Mouse (Mus musculus) liver, embryonic 13.5 days (tissue): ENCODE measurements around the gene Olfr1362. TPM values are rescaled to one million over a fixed set of nuclear protein-coding genes. Genes with fewer than 3 reads are reported as not detected.

Experiments used
- ATAC-seq: fragments of 200-750 bp; cut with Nextera tagmentation; 2 replicates; pipeline ENCODE4 v1.8.0; 2017; ENCODE audit warnings: low read depth, mild to moderate bottlenecking, moderate number of reproducible peaks, moderate library complexity
- DNase-seq: peaks from one replicate; pipeline ENCODE4 v3.0.0; 2022
- H3K27ac ChIP-seq: fragments of 300-500 bp; sonication (generic); 2 replicates; pipeline ENCODE4 v1.5.1; 2015; ENCODE audit warnings: moderate library complexity, mild to moderate bottlenecking, inconsistent platforms
- H3K27me3 ChIP-seq: fragments of 300-500 bp; sonication (generic); 2 replicates; pipeline ENCODE4 v1.6.1; 2015; ENCODE audit warnings: mild to moderate bottlenecking, inconsistent platforms
- H3K36me3 ChIP-seq: fragments of 300-500 bp; sonication (generic); 2 replicates; pipeline ENCODE4 v1.6.1; 2015; ENCODE audit warnings: mild to moderate bottlenecking, inconsistent platforms
- H3K4me1 ChIP-seq: fragments of 300-500 bp; sonication (generic); replicated peaks from 2 replicates; pipeline ENCODE4 v1.6.1; 2015; ENCODE audit warnings: inconsistent platforms
- H3K4me2 ChIP-seq: fragments of 300-500 bp; sonication (generic); 2 replicates; pipeline ENCODE4 v1.6.1; 2015; ENCODE audit warnings: inconsistent platforms, mild to moderate bottlenecking, moderate library complexity
- H3K4me3 ChIP-seq: fragments of 300-500 bp; sonication (generic); replicated peaks from 2 replicates; pipeline ENCODE4 v1.5.1; 2015; ENCODE audit warnings: mild to moderate bottlenecking, inconsistent platforms
- H3K9ac ChIP-seq: fragments of 300-500 bp; sonication (generic); 2 replicates; pipeline ENCODE4 v1.6.1; 2015; ENCODE audit warnings: mild to moderate bottlenecking, inconsistent platforms
- H3K9me3 ChIP-seq: fragments of 300-500 bp; sonication (generic); replicated peaks from 2 replicates; pipeline ENCODE4 v1.6.1; 2016; ENCODE audit warnings: inconsistent platforms
- WGBS: fragments of 180-500 bp; shearing (Covaris S2); methylation state at CpG from one replicate; pipeline ENCODE4 v1.1.7; 2015; ENCODE audit not compliant: insufficient replicate concordance; 5-methylcytosine and 5-hydroxymethylcytosine counted together
- polyA plus RNA-seq: library from polyadenylated mRNA; unstranded; fragments of >200 nt; fragmentation: Nextera tagmentation; extraction: Ambion mirVana; gene quantifications from 2 replicates; pipeline ENCODE4 v1.2.1, GENCODE M21; 2015

The Olfr1362 gene
- not detected in 2 replicates for polyA plus RNA-seq

DNA sequence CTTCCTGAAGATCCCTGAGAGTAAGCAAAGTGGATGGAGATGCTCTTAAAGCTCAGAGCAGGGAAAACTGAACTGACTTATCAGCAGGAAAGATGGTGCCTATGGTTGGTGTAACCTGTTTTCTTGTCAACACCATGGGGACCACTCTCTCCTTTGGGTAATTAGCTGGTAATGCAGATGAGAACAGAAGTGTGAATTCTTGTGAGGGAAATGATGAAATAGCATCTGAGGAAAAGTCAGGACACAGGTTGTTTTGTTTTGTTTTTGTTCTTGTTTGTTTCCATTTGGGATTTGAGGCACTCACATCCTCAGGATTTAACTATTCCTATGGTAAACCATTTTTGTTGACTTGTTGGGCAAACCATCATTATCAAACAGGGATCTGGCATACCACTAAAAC, at the start of gene Olfr1362:
Gene Olfr1362, minus strand, starts transcription at position 101 of the 400 bp plus-strand sequence.
- Histone ChIP-seq H3K4me3 (no peak within 1 kb of the TSS), H3K4me2 (no peak within 1 kb of the TSS), H3K4me1 (no peaks in the 10 kb centered on the region), H3K27me3 (no peaks in the 10 kb centered on the region), H3K36me3 (no peaks in the 10 kb centered on the region), H3K9me3 (no peaks in the 10 kb centered on the region), H3K27ac (no peak within 1 kb of the TSS), H3K9ac (no peak within 1 kb of the TSS)
- DNase-seq (no peak), ATAC-seq (no peak)

- Histone ChIP-seq H3K4me1 (no peaks in the 10 kb centered on the region), H3K27me3 (no peaks in the 10 kb centered on the region), H3K27ac (no peak within 1 kb of the TSS), H3K9me3 (no peaks in the 10 kb centered on the region), H3K9ac (no peak within 1 kb of the TSS), H3K4me3 (no peak within 1 kb of the TSS), H3K36me3 (no peaks in the 10 kb centered on the region), H3K4me2 (no peak within 1 kb of the TSS)
- DNase-seq, result no peak
- 62% methylated on average over 2 of the region's 2 CpGs for WGBS
- no peak for ATAC-seq
Measured at GRCm38 (mm10) chr13:21663286-21663685, 49.5 kb upstream of the Olfr1362 start, which contains the start of gene Olfr1361. Gene Olfr1361, minus strand, starts transcription at chr13:21663386.

DNA sequence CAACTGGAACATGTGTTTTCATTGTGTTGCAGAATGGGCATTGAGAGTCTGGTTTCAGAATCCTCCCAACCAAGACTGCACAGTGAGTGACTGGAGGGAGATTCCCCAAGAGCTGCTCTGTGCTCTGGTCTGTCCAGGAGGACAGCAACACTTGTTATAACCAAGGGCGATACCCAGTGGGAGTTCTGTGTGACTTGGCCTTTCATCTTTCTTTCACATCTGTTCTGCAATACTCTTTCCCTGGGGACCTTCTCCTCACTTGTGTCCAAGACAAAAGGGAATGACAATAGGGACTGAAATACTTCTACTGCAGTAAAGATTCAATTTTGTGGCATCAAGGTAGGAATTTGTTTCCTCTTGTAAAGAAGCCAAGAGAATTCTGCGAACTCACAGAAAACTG, 28.6 kb upstream of the Olfr1362 start, which contains the start of gene Olfr11:
Gene Olfr11, minus strand, starts transcription at position 101 of the 400 bp plus-strand sequence.
- Histone ChIP-seq H3K27ac (no peak within 1 kb of the TSS), H3K9ac (no peak within 1 kb of the TSS), H3K9me3 (no peaks in the 10 kb centered on the region), H3K4me3 (no peak within 1 kb of the TSS), H3K27me3 (no peaks in the 10 kb centered on the region), H3K36me3 (no peaks in the 10 kb centered on the region), H3K4me1 (no peaks in the 10 kb centered on the region), H3K4me2 (no peak within 1 kb of the TSS)
- ATAC-seq, result no peak
- 74% methylated on average over 2 of the region's 2 CpGs for WGBS
- no peak for DNase-seq

DNA sequence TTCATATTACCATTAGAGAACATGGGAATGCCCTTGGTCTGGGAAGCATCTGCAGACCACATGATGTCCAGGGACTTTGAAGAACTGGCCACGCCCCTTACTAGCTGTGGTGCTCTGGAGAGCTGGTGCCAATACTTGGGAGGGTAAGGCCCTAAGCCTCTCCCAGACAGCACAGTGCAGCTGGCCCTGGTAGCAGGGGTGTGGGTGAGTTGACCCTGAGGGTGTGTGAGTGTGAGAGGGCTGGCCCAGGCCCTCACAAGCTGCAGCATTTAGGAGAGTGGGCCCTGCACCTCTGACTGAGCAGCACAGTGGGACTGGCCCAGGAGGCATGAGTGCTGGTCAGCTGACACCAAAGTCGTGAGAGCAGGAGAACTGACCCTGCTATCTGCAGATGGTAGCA, 22.2 kb downstream of the Olfr1362 start:
- no peaks in the 10 kb centered on the region for H3K27me3 ChIP-seq
- no peak overlapping the region for H3K27ac ChIP-seq
- H3K4me1 ChIP-seq, result no peaks in the 10 kb centered on the region
- WGBS, result 31% methylated on average over 2 of the region's 2 CpGs
- no peaks in the 10 kb centered on the region for H3K9me3 ChIP-seq
- ATAC-seq (no peak), DNase-seq (no peak)
- H3K4me2 ChIP-seq, result no peak overlapping the region
- no peak overlapping the region for H3K4me3 ChIP-seq
- H3K36me3 ChIP-seq, result no peaks in the 10 kb centered on the region
- H3K9ac ChIP-seq, result no peak overlapping the region

GRCm38 (mm10) chr13:21581659-21582058, 32.2 kb downstream of the Olfr1362 start, which contains the start of gene Olfr1364:
Gene Olfr1364, minus strand, starts transcription at chr13:21581759.
- no peak within 1 kb of the TSS for H3K4me3 ChIP-seq
- no peak within 1 kb of the TSS for H3K9ac ChIP-seq
- 66% methylated on average over 2 of the region's 2 CpGs for WGBS
- H3K27me3 ChIP-seq, result no peaks in the 10 kb centered on the region
- H3K27ac ChIP-seq, result no peak within 1 kb of the TSS
- no peak for ATAC-seq
- H3K36me3 ChIP-seq, result no peaks in the 10 kb centered on the region
- no peak within 1 kb of the TSS for H3K4me2 ChIP-seq
- H3K4me1 ChIP-seq, result no peaks in the 10 kb centered on the region
- no peak for DNase-seq
- no peaks in the 10 kb centered on the region for H3K9me3 ChIP-seq

Other genes with a start within 250 kb of the Olfr1362 start
- gene Zkscan3, start 211.3 kb downstream of the Olfr1362 start, polyA plus RNA-seq, result 30.1 and 33.6 TPM in 2 replicates
- gene Pgbd1, start 173.0 kb downstream of the Olfr1362 start, polyA plus RNA-seq, result 1.6 and 1.7 TPM in 2 replicates
- gene Zscan26, start 160.3 kb downstream of the Olfr1362 start, polyA plus RNA-seq, result 7.0 and 7.6 TPM in 2 replicates
- 0.86 and 0.92 TPM in 2 replicates for gene Nkapl, start 145.5 kb downstream of the Olfr1362 start, polyA plus RNA-seq
- 0.33 and 0.38 TPM in 2 replicates for gene Zkscan4, start 135.1 kb downstream of the Olfr1362 start, polyA plus RNA-seq
- gene Gm10065, start 134.6 kb downstream of the Olfr1362 start, polyA plus RNA-seq, result not detected in 2 replicates
- 0.65 and 0.77 TPM in 2 replicates for gene AK157302, start 118.8 kb downstream of the Olfr1362 start, polyA plus RNA-seq
- 6.6 and 7.4 TPM in 2 replicates for gene Gm11273, start 112.6 kb downstream of the Olfr1362 start, polyA plus RNA-seq
- 1.1 and 1.2 TPM in 2 replicates for gene Zkscan8, start 82.9 kb downstream of the Olfr1362 start, polyA plus RNA-seq
- gene Olfr1366, start 71.2 kb downstream of the Olfr1362 start, polyA plus RNA-seq, result not detected in 2 replicates
- not detected in 2 replicates for gene Olfr1535, start 54.1 kb downstream of the Olfr1362 start, polyA plus RNA-seq
- gene Olfr1364, start 32.3 kb downstream of the Olfr1362 start, polyA plus RNA-seq, result not detected in 2 replicates
- gene Olfr11, start 28.5 kb upstream of the Olfr1362 start, polyA plus RNA-seq, result not detected in 2 replicates
- gene Olfr1361, start 49.4 kb upstream of the Olfr1362 start, polyA plus RNA-seq, result not detected in 2 replicates
- gene Olfr1360, start 63.4 kb upstream of the Olfr1362 start, polyA plus RNA-seq, result not detected in 2 replicates
- not detected in 2 replicates for gene Olfr1359, start 84.1 kb upstream of the Olfr1362 start, polyA plus RNA-seq
- 1.8 and 3.0 TPM in 2 replicates for gene Hist1h2bl, start 102.1 kb upstream of the Olfr1362 start, polyA plus RNA-seq
- gene Hist1h2ai, start 102.4 kb upstream of the Olfr1362 start, polyA plus RNA-seq, result 15.6 and 39.6 TPM in 2 replicates
- 5.8 and 11.7 TPM in 2 replicates for gene Hist1h3h, start 103.6 kb upstream of the Olfr1362 start, polyA plus RNA-seq
- 4.3 and 8.6 TPM in 2 replicates for gene Hist1h2bm, start 108.0 kb upstream of the Olfr1362 start, polyA plus RNA-seq
- 0.41 and 0.81 TPM in 2 replicates for gene Hist1h4j, start 121.0 kb upstream of the Olfr1362 start, polyA plus RNA-seq
- 2.8 and 5.6 TPM in 2 replicates for gene Hist1h4k, start 136.5 kb upstream of the Olfr1362 start, polyA plus RNA-seq
- gene Hist1h2ak, start 139.8 kb upstream of the Olfr1362 start, polyA plus RNA-seq, result 30.8 and 91.0 TPM in 2 replicates
- 4.4 and 14.4 TPM in 2 replicates for gene Hist1h2bn, start 140.1 kb upstream of the Olfr1362 start, polyA plus RNA-seq
- 37.3 and 37.6 TPM in 2 replicates for gene Hist1h1b, start 166.6 kb upstream of the Olfr1362 start, polyA plus RNA-seq
- 164 and 194 TPM in 2 replicates for gene Hist1h3i, start 169.3 kb upstream of the Olfr1362 start, polyA plus RNA-seq
- 5.8 and 15.9 TPM in 2 replicates for gene Hist1h2an, start 173.2 kb upstream of the Olfr1362 start, polyA plus RNA-seq
- 2.8 and 3.8 TPM in 2 replicates for gene Hist1h2bp, start 173.4 kb upstream of the Olfr1362 start, polyA plus RNA-seq
- 22.0 and 34.4 TPM in 2 replicates for gene Hist1h2bq, start 196.2 kb upstream of the Olfr1362 start, polyA plus RNA-seq
- gene Hist1h2ao, start 196.4 kb upstream of the Olfr1362 start, polyA plus RNA-seq, result 1.4 and 1.6 TPM in 2 replicates
- not detected in 2 replicates for gene Hist1h4m, start 197.7 kb upstream of the Olfr1362 start, polyA plus RNA-seq
- 14.8 and 21.6 TPM in 2 replicates for gene Hist1h4n, start 218.2 kb upstream of the Olfr1362 start, polyA plus RNA-seq
- 4,833 and 5,264 TPM in 2 replicates for gene Hist1h2ap, start 219.5 kb upstream of the Olfr1362 start, polyA plus RNA-seq
- 22.5 and 35.7 TPM in 2 replicates for gene Hist1h2br, start 219.7 kb upstream of the Olfr1362 start, polyA plus RNA-seq